Comparison of ENCODE assay signal across 17 mouse cellular contexts in the genomic region with DNA sequence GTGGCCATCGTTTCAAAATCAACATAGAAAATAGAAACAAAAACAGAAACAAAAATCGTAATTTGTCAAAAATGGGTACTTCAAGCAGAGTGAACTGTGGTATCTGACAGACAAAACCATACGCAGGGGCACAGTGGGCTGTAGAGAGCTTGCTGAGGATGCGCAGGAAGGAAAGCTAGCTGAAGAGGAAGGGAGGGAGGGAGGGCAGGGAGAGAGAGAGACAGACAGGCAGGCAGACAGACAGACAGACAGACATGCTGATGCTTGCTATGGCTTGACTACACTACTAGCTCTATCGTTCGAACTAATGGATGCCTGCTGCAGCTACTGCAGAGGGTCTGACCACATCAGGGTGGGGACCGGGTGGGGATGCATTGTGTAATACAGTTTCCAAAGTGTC.
DNase-seq lines count a peak whose midpoint lies in the region; ATAC-seq and TF ChIP-seq lines count a peak whose summit lies in the region.
"Had no signal": no experiment of that assay in that cellular context is flagged by ENCODE, and none has a peak within 500 bp of the region (broad histone marks: within the 10 kb centered on the region; RNA-seq: fewer than 3 reads in every experiment).

No protein-coding gene starts in this region.

- H3K79me2 ChIP-seq in heart, adult 2 months (replicated peaks; ENCODE audit: control insufficient read depth, insufficient read depth, low read length): no peaks in the 10 kb centered on the region
- no peaks in the 10 kb centered on the region for H3K79me2 ChIP-seq in CH12.LX (replicated peaks; ENCODE audit: control insufficient read depth, extremely low read depth, insufficient read depth, poor library complexity, severe bottlenecking)

- peaks cover 2% of the 10 kb centered on the region; the same call in 1 of the 2 replicates for H3K36me3 ChIP-seq in heart, adult 2 months (ENCODE audit: control insufficient read depth, insufficient read depth, low read length)
- H3K36me3 ChIP-seq in heart, embryonic 12.5 days: peaks cover 82% of the 10 kb centered on the region
- no peaks in the 10 kb centered on the region for H3K36me3 ChIP-seq in CH12.LX (replicated peaks in 1 of 2; ENCODE audit: control insufficient read depth in 1 of 2, insufficient read depth in 1 of 2, low read length in 1 of 2)

- no peak for DNase-seq in heart, adult 2 months
- DNase-seq in CH12.LX (ENCODE audit: extremely low read depth): no peak
- DNase-seq in thymus, postnatal 10 days (ENCODE audit: low spot score in 2 of 2): peak; percentile 20 to 31
- DNase-seq in thymus, postnatal 4 days: peak; percentile 51
- no peak for DNase-seq in spleen, adult 12 weeks (ENCODE audit: low spot score)
- DNase-seq in kidney, postnatal 10 days: no peak
- DNase-seq: adrenal gland, adult 2 months; adrenal gland, postnatal 36 days; cerebellum, adult 2 months; cerebellum, postnatal 10 days; forebrain, postnatal 0 days; gastrocnemius, postnatal 36 days had no signal

- H3K4me3 ChIP-seq in heart, adult 2 months: no peak overlapping the region
- H3K4me3 ChIP-seq in heart, embryonic 12.5 days: no peak overlapping the region
- no peak overlapping the region for H3K4me3 ChIP-seq in CH12.LX (replicated peaks in 1 of 3; ENCODE audit: low read depth in 2 of 3, low read length in 2 of 3, poor library complexity in 1 of 3)
- H3K4me3 ChIP-seq: embryonic facial prominence, embryonic 10.5 days; forebrain, embryonic 13.5 days; hindbrain, embryonic 15.5 days had no signal

- H3K27ac ChIP-seq in heart, adult 2 months: peak overlapping the region; percentile 26
- no peak overlapping the region for H3K27ac ChIP-seq in heart, embryonic 12.5 days (ENCODE audit: poor library complexity, severe bottlenecking)
- H3K27ac ChIP-seq in CH12.LX (ENCODE audit: insufficient read depth, low read depth): no peak overlapping the region
- H3K27ac ChIP-seq: embryonic facial prominence, embryonic 10.5 days; forebrain, embryonic 13.5 days; hindbrain, embryonic 15.5 days had no signal

- no peaks in the 10 kb centered on the region for H3K9me3 ChIP-seq in heart, embryonic 12.5 days (replicated peaks)
- H3K9me3 ChIP-seq in CH12.LX (replicated peaks; ENCODE audit: low read length): no peaks in the 10 kb centered on the region
- H3K9me3 ChIP-seq: embryonic facial prominence, embryonic 10.5 days; forebrain, embryonic 13.5 days; hindbrain, embryonic 15.5 days had no signal

- H3K27me3 ChIP-seq in heart, adult 2 months (ENCODE audit: control insufficient read depth, insufficient read depth, low read length): no peaks in the 10 kb centered on the region
- H3K27me3 ChIP-seq in heart, embryonic 12.5 days (replicated peaks): no peaks in the 10 kb centered on the region
- no peaks in the 10 kb centered on the region for H3K27me3 ChIP-seq in CH12.LX (replicated peaks)
- H3K27me3 ChIP-seq: forebrain, embryonic 13.5 days; hindbrain, embryonic 15.5 days had no signal

- no peak for TF ChIP-seq POLR2A in heart, adult 2 months (IDR thresholded peaks at IDR 0.05; ENCODE audit: insufficient read depth, low read depth, low read length)
- no peak for TF ChIP-seq POLR2A in CH12.LX (IDR thresholded peaks at IDR 0.05; ENCODE audit: low read depth, low read length)

- H3K4me1 ChIP-seq in heart, adult 2 months (ENCODE audit: control insufficient read depth, insufficient read depth, low read length): peaks cover 3% of the 10 kb centered on the region
- H3K4me1 ChIP-seq in heart, embryonic 12.5 days (replicated peaks): peaks cover 41% of the 10 kb centered on the region
- H3K4me1 ChIP-seq in CH12.LX (ENCODE audit: control insufficient read depth in 1 of 2, insufficient read depth in 2 of 2): peaks cover 16 to 28% of the 10 kb centered on the region in 2 experiments
- H3K4me1 ChIP-seq: embryonic facial prominence, embryonic 10.5 days; forebrain, embryonic 13.5 days; hindbrain, embryonic 15.5 days had no signal

- no peak overlapping the region for H3K9ac ChIP-seq in heart, adult 2 months (ENCODE audit: low read depth, low read length)
- H3K9ac ChIP-seq in heart, embryonic 12.5 days: no peak overlapping the region
- H3K9ac ChIP-seq in CH12.LX (ENCODE audit: insufficient read depth, low read depth): no peak overlapping the region
- H3K9ac ChIP-seq: forebrain, embryonic 13.5 days; forebrain, postnatal 0 days; hindbrain, embryonic 15.5 days had no signal

- dilution Hi-C loops in CH12.LX (cut with MboI; ENCODE audit: extremely low pct_ligation_motif_present, extremely low pct_unique_long_range_greater_than_20kb, low sequenced_read_pairs): no loop called here

- no peak for TF ChIP-seq RAD21 in CH12.LX (IDR thresholded peaks at IDR 0.05; ENCODE audit: low read depth, low read length)

- no peak for TF ChIP-seq CTCF in heart, adult 2 months (IDR thresholded peaks at IDR 0.05)
- TF ChIP-seq CTCF in CH12.LX (conservative IDR thresholded peaks at IDR 0.05 in 1 of 2, IDR thresholded peaks at IDR 0.05 in 1 of 2; ENCODE audit: low read depth in 2 of 2, low read length in 2 of 2): no peak

- in situ Hi-C loops in CH12.LX (cut with MboI; ENCODE audit: low pct_ligation_motif_present, low pct_unique_long_range_greater_than_20kb, low sequenced_read_pairs): loop anchor here (10.0 to 25.0 kb wide), 3 partner anchors 129 to 1281 kb away; no protein-coding TSS in a partner anchor

- no peak for TF ChIP-seq EP300 in heart, adult 2 months (IDR thresholded peaks at IDR 0.05; ENCODE audit: insufficient read depth, low read depth, low read length)
- no peak for TF ChIP-seq EP300 in CH12.LX (IDR thresholded peaks at IDR 0.05; ENCODE audit: low read length)

- ATAC-seq in heart, embryonic 12.5 days (ENCODE audit: insufficient number of reproducible peaks, low FRiP score): no peak
- ATAC-seq: forebrain, embryonic 13.5 days; forebrain, postnatal 0 days had no signal

- WGBS in heart, adult 2 months: 79% methylated on average over 7 of the region's 7 CpGs
- WGBS in heart, embryonic 12.5 days: 89% methylated on average over 7 of the region's 7 CpGs

- no peak overlapping the region for H3K4me2 ChIP-seq in heart, embryonic 12.5 days
- H3K4me2 ChIP-seq in CH12.LX (ENCODE audit: insufficient read depth, low read depth, poor library complexity, severe bottlenecking): peak overlapping the region; percentile 59; the same call in 1 of the 2 replicates
- H3K4me2 ChIP-seq: forebrain, embryonic 13.5 days; heart, embryonic 11.5 days; hindbrain, embryonic 15.5 days had no signal

- intact Hi-C loops in heart, adult 2 months (cut with DNase I): loop anchor here (5.0 kb wide), 3 partner anchors 126 to 519 kb away; no protein-coding TSS in a partner anchor

TF ChIP-seq in CH12.LX, 34 proteins besides CTCF, POLR2A, EP300 and RAD21:
- TF ChIP-seq TBP (conservative IDR thresholded peaks at IDR 0.05; ENCODE audit: low read depth, low read length) (no peak), KAT2A (IDR thresholded peaks at IDR 0.05; ENCODE audit: insufficient replicate concordance, low read length) (no peak), MAX (IDR thresholded peaks at IDR 0.05; ENCODE audit: low read length) (no peak), CHD1 (IDR thresholded peaks at IDR 0.05; ENCODE audit: low read depth, low read length) (no peak), SIN3A (IDR thresholded peaks at IDR 0.05; ENCODE audit: low read length) (no peak), SMC3 (IDR thresholded peaks at IDR 0.05; ENCODE audit: low read depth, low read length) (no peak), BHLHE40 (IDR thresholded peaks at IDR 0.05; ENCODE audit: low read depth, low read length) (no peak), GABPA (IDR thresholded peaks at IDR 0.05; ENCODE audit: insufficient replicate concordance, low read depth, low read length) (no peak), TCF12 (IDR thresholded peaks at IDR 0.05; ENCODE audit: low read depth, low read length) (no peak), MXI1 (IDR thresholded peaks at IDR 0.05; ENCODE audit: low read depth, low read length) (no peak), POLR2AphosphoS2 (IDR thresholded peaks at IDR 0.05; ENCODE audit: low read depth, low read length) (no peak), MAZ (IDR thresholded peaks at IDR 0.05; ENCODE audit: low read depth, low read length) (no peak), UBTF (IDR thresholded peaks at IDR 0.05; ENCODE audit: low read depth, low read length) (no peak), HCFC1 (IDR thresholded peaks at IDR 0.05; ENCODE audit: low read depth, low read length) (no peak), IRF4 (IDR thresholded peaks at IDR 0.05; ENCODE audit: low read depth, low read length) (no peak), ZC3H11A (IDR thresholded peaks at IDR 0.05; ENCODE audit: low read depth, low read length) (no peak), JUND (conservative IDR thresholded peaks at IDR 0.05; ENCODE audit: low read depth, low read length) (no peak), NELFE (IDR thresholded peaks at IDR 0.05; ENCODE audit: low read depth, low read length) (no peak), CHD2 (IDR thresholded peaks at IDR 0.05; ENCODE audit: low read length) (no peak), ZNF384 (IDR thresholded peaks at IDR 0.05; ENCODE audit: low read depth, low read length) (no peak)

Comparison
In these comparisons a context has a peak if more than half of its experiments do, and no peak if none do; other contexts are left out.
1. DNase-seq: peak in thymus, postnatal 10 days (2 of 2) and thymus, postnatal 4 days (single experiment); none in heart, adult 2 months (0 of 2), CH12.LX (single experiment), spleen, adult 12 weeks (single experiment) and kidney, postnatal 10 days (single experiment).